Mouse (Mus musculus): ENCODE results near the gene Hagh.

DNA sequence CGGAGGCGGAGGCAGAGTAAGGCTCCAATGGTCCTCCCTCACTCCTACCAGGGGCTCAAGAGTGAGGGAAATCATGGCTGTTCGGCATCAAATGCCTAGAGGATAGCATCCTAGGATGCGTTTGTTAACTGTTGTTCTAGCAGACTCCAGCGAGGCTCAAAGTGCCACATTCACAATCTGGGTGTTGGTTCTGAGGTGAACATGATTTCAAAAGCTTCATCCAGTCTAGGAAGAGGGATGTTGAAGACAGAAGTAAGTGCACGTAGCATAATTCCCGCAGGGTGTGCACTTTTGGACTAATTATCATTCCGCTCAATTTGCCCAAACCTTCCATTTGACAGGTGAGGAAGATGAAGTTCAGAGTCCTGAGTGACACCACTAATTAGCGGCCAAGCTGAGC, 41.7 kb upstream of the Hagh start:
- TF ChIP-seq CTCF (IDR thresholded peaks at IDR 0.05; ENCODE audit: borderline replicate concordance, extremely low read depth, insufficient read depth, insufficient read length) (no peak), POLR2A (IDR thresholded peaks at IDR 0.05; ENCODE audit: borderline replicate concordance, extremely low read depth, insufficient read depth, insufficient read length, poor library complexity, severe bottlenecking) (no peak)
